Mouse (Mus musculus) forebrain, embryonic 11.5 days (tissue): ENCODE measurements around the gene Tmc8. TPM values are rescaled to one million over a fixed set of nuclear protein-coding genes. Genes with fewer than 3 reads are reported as not detected.

Experiments
- ATAC-seq: fragments of 200-750 bp; cut with Nextera tagmentation; replicated peaks from 2 replicates; pipeline ENCODE4 v1.8.0; 2017; ENCODE audit warnings: moderate TSS enrichment; ENCODE audit not compliant: low FRiP score
- DNase-seq: peaks from one replicate; pipeline ENCODE4 v3.0.0-alpha.2; 2017; ENCODE audit warnings: low spot score
- H3K27ac ChIP-seq: fragments of 300-500 bp; sonication (generic); 2 replicates; pipeline ENCODE4 v1.5.1; 2014; ENCODE audit warnings: low read depth, low read length
- H3K27me3 ChIP-seq: fragments of 300-500 bp; sonication (generic); 2 replicates; pipeline ENCODE4 v1.6.1; 2014; ENCODE audit warnings: mild to moderate bottlenecking, low read length, mixed read lengths; ENCODE audit not compliant: control insufficient read depth, insufficient read depth
- H3K36me3 ChIP-seq: fragments of 300-500 bp; sonication (generic); 2 replicates; pipeline ENCODE4 v1.6.1; 2014; ENCODE audit warnings: mild to moderate bottlenecking, low read length, moderate library complexity, mixed read lengths; ENCODE audit not compliant: control insufficient read depth, insufficient read depth
- H3K4me1 ChIP-seq: fragments of 300-500 bp; sonication (generic); replicated peaks from 2 replicates; pipeline ENCODE4 v1.6.1; 2014; ENCODE audit warnings: low read length, mixed read lengths; ENCODE audit not compliant: control insufficient read depth, insufficient read depth
- H3K4me2 ChIP-seq: fragments of 300-500 bp; sonication (generic); 2 replicates; pipeline ENCODE4 v1.6.1; 2014; ENCODE audit warnings: low read depth, mild to moderate bottlenecking, low read length, moderate library complexity, mixed read lengths; ENCODE audit not compliant: severe bottlenecking
- H3K4me3 ChIP-seq: fragments of 300-500 bp; sonication (generic); 2 replicates; pipeline ENCODE4 v1.5.1; 2014; ENCODE audit warnings: low read depth, low read length
- H3K9ac ChIP-seq: fragments of 300-500 bp; sonication (generic); 2 replicates; pipeline ENCODE4 v1.6.1; 2014; ENCODE audit warnings: low read length
- H3K9me3 ChIP-seq: fragments of 300-500 bp; sonication (generic); 2 replicates; pipeline ENCODE4 v1.6.1; 2016; ENCODE audit warnings: low read length, mixed read lengths; ENCODE audit not compliant: control insufficient read depth
- WGBS: fragments of 180-500 bp; shearing (Covaris S2); extraction: QIAGEN DNeasy Blood & Tissue Kit; methylation state at CpG from one replicate; pipeline ENCODE4 v1.1.7; 2014; 5-methylcytosine and 5-hydroxymethylcytosine counted together
- polyA plus RNA-seq: library from polyadenylated mRNA; unstranded; fragments of >200 nt; fragmentation: Nextera tagmentation; extraction: Ambion mirVana; gene quantifications from 2 replicates; pipeline ENCODE4 v1.2.1, GENCODE M21; 2014

The Tmc8 gene
- polyA plus RNA-seq, 1 experiment from 2014 or later: 2.4 TPM

- Histone ChIP-seq H3K36me3 (peaks cover 17% of the 10 kb centered on the region), H3K4me2 (no peak overlapping the region), H3K27ac (no peak overlapping the region), H3K9me3 (no peaks in the 10 kb centered on the region), H3K27me3 (no peaks in the 10 kb centered on the region), H3K4me1 (no peaks in the 10 kb centered on the region), H3K4me3 (no peak overlapping the region), H3K9ac (no peak overlapping the region)
- ATAC-seq (no peak), DNase-seq (no peak)
- WGBS: 91% methylated on average over 10 of the region's 10 CpGs
Observed at GRCm38 (mm10) chr11:117749414-117749813, 32.5 kb upstream of the Tmc8 start.

- H3K9me3 ChIP-seq: no peaks in the 10 kb centered on the region
- ATAC-seq (no peak), DNase-seq (no peak)
- H3K27me3 ChIP-seq: no peaks in the 10 kb centered on the region
- H3K4me2 ChIP-seq: no peak overlapping the region
- H3K36me3 ChIP-seq: peaks cover 29% of the 10 kb centered on the region
- H3K4me1 ChIP-seq: no peaks in the 10 kb centered on the region
- WGBS: 85% methylated on average over 6 of the region's 6 CpGs
- no peak overlapping the region for H3K27ac ChIP-seq
- no peak overlapping the region for H3K9ac ChIP-seq
- no peak overlapping the region for H3K4me3 ChIP-seq
Observed at GRCm38 (mm10) chr11:117751544-117751943, 30.3 kb upstream of the Tmc8 start.

- Histone ChIP-seq H3K27me3 (no peaks in the 10 kb centered on the region), H3K4me1 (no peaks in the 10 kb centered on the region), H3K36me3 (peaks cover 22% of the 10 kb centered on the region), H3K4me2 (no peak overlapping the region), H3K9ac (no peak overlapping the region), H3K27ac (no peak overlapping the region), H3K4me3 (no peak overlapping the region), H3K9me3 (no peaks in the 10 kb centered on the region)
- ATAC-seq (no peak), DNase-seq (no peak)
- 95% methylated on average over 7 of the region's 7 CpGs for WGBS
Observed at GRCm38 (mm10) chr11:117755891-117756290, 26.0 kb upstream of the Tmc8 start.

GRCm38 (mm10) chr11:117759267-117759666, 22.6 kb upstream of the Tmc8 start:
- WGBS: 95% methylated on average over 10 of the region's 10 CpGs
- DNase-seq (no peak), ATAC-seq (no peak)
- Histone ChIP-seq H3K9ac (no peak overlapping the region), H3K27ac (no peak overlapping the region), H3K4me3 (no peak overlapping the region), H3K9me3 (no peaks in the 10 kb centered on the region), H3K4me2 (no peak overlapping the region), H3K4me1 (no peaks in the 10 kb centered on the region), H3K27me3 (no peaks in the 10 kb centered on the region), H3K36me3 (peaks cover 22% of the 10 kb centered on the region)

- H3K36me3 ChIP-seq: peaks cover 16% of the 10 kb centered on the region
- no peak overlapping the region for H3K9ac ChIP-seq
- ATAC-seq (no peak), DNase-seq (no peak)
- no peak overlapping the region for H3K27ac ChIP-seq
- H3K4me2 ChIP-seq: no peak overlapping the region
- H3K27me3 ChIP-seq: no peaks in the 10 kb centered on the region
- no peaks in the 10 kb centered on the region for H3K4me1 ChIP-seq
- no peaks in the 10 kb centered on the region for H3K9me3 ChIP-seq
- H3K4me3 ChIP-seq: no peak overlapping the region
- 92% methylated on average over 26 of the region's 26 CpGs for WGBS
Observed at GRCm38 (mm10) chr11:117760374-117761119, 21.3 kb upstream of the Tmc8 start.

- DNase-seq: no peak
- 90% methylated on average over 13 of the region's 13 CpGs for WGBS
- H3K4me3 ChIP-seq: no peak overlapping the region
- H3K9me3 ChIP-seq: no peaks in the 10 kb centered on the region
- ATAC-seq: no peak
- no peaks in the 10 kb centered on the region for H3K27me3 ChIP-seq
- no peak overlapping the region for H3K9ac ChIP-seq
- no peak overlapping the region for H3K27ac ChIP-seq
- H3K4me2 ChIP-seq: no peak overlapping the region
- H3K36me3 ChIP-seq: peaks cover 10% of the 10 kb centered on the region
- H3K4me1 ChIP-seq: no peaks in the 10 kb centered on the region
Observed at GRCm38 (mm10) chr11:117761801-117762200, 20.1 kb upstream of the Tmc8 start.

- ATAC-seq: no peak
- peaks cover 10% of the 10 kb centered on the region for H3K36me3 ChIP-seq
- 94% methylated on average over 12 of the region's 12 CpGs for WGBS
Observed at GRCm38 (mm10) chr11:117762246-117762645, 19.6 kb upstream of the Tmc8 start.

GRCm38 (mm10) chr11:117764319-117764718, 17.6 kb upstream of the Tmc8 start:
- H3K27me3 ChIP-seq: no peaks in the 10 kb centered on the region
- H3K27ac ChIP-seq: no peak overlapping the region
- H3K4me3 ChIP-seq: no peak overlapping the region
- DNase-seq (no peak), ATAC-seq (no peak)
- H3K36me3 ChIP-seq: peaks cover 8% of the 10 kb centered on the region
- H3K4me2 ChIP-seq: no peak overlapping the region
- H3K9ac ChIP-seq: no peak overlapping the region
- H3K4me1 ChIP-seq: no peaks in the 10 kb centered on the region
- WGBS: 91% methylated on average over 9 of the region's 9 CpGs
- no peaks in the 10 kb centered on the region for H3K9me3 ChIP-seq

More at GRCm38 (mm10) chr11:117762246-117762645, 19.6 kb upstream of the Tmc8 start:
- Histone ChIP-seq H3K9ac (no peak overlapping the region), H3K4me3 (no peak overlapping the region), H3K4me1 (no peaks in the 10 kb centered on the region), H3K4me2 (no peak overlapping the region), H3K9me3 (no peaks in the 10 kb centered on the region), H3K27me3 (no peaks in the 10 kb centered on the region), H3K27ac (no peak overlapping the region)
- no peak for DNase-seq

GRCm38 (mm10) chr11:117765361-117765760, 16.5 kb upstream of the Tmc8 start:
- no peaks in the 10 kb centered on the region for H3K4me1 ChIP-seq
- ATAC-seq: no peak
- H3K4me2 ChIP-seq: no peak overlapping the region
- H3K9ac ChIP-seq: no peak overlapping the region
- H3K4me3 ChIP-seq: no peak overlapping the region
- H3K27me3 ChIP-seq: no peaks in the 10 kb centered on the region
- H3K9me3 ChIP-seq: no peaks in the 10 kb centered on the region
- no peak overlapping the region for H3K27ac ChIP-seq
- DNase-seq: no peak
- peaks cover 5% of the 10 kb centered on the region for H3K36me3 ChIP-seq
- WGBS: 93% methylated on average over 5 of the region's 5 CpGs
